Mouse (Mus musculus): ENCODE results near the gene P3h2. TPM values are rescaled to one million over a fixed set of nuclear protein-coding genes. Genes with fewer than 3 reads are reported as not detected.
A peak's percentile ranks its signal among the peaks of the same experiment; 100 is the strongest.

The P3h2 gene
- polyA plus RNA-seq, 1 experiment from 2014 or later, result 0.71 TPM

GRCm38 (mm10) chr16:26049393-26050087 is 56.0 kb downstream of the P3h2 start:
- no peaks in the 10 kb centered on the region for H3K36me3 ChIP-seq (ENCODE audit: control insufficient read depth, insufficient read depth)
- H3K27ac ChIP-seq (ENCODE audit: low read length), result no peak overlapping the region
- H3K4me1 ChIP-seq (ENCODE audit: control insufficient read depth, low read depth, low read length), result no peaks in the 10 kb centered on the region
- no peak overlapping the region for H3K9ac ChIP-seq (ENCODE audit: low read depth, low read length)
- peak; percentile 62 for ATAC-seq (ENCODE audit: low read depth)
- H3K4me3 ChIP-seq (ENCODE audit: low read depth, low read length), result no peak overlapping the region
- H3K9me3 ChIP-seq (replicated peaks; ENCODE audit: control insufficient read depth, low read length), result no peaks in the 10 kb centered on the region
- H3K27me3 ChIP-seq (ENCODE audit: control insufficient read depth, insufficient read depth, low read depth, low read length), result no peaks in the 10 kb centered on the region
- WGBS (ENCODE audit: insufficient replicate concordance), result 30% methylated on average over 5 of the region's 5 CpGs
- no peak overlapping the region for H3K4me2 ChIP-seq (ENCODE audit: low read depth, low read length)

DNA sequence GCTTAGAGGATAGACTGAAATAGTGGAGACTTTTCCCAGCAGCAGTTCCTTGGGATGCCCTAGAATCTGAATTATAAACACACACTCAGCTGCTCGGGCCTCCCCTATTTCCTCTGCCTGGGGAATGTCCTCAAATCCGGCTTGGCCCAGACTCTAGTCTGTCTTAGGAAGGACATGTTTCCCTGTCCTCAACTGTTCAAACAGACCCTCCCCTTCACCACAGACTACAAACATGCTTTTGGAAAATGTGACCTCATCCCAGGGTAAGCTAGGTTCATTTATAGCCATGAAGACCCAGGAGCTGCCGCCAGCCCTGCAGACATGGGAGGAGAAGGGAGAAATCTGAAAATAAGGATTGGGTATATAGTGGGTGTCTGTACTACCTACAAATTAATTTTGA is 57.7 kb downstream of the P3h2 start:
- Histone ChIP-seq H3K27me3 (ENCODE audit: control insufficient read depth, insufficient read depth, low read depth, low read length) (no peaks in the 10 kb centered on the region), H3K4me2 (ENCODE audit: low read depth, low read length) (no peak overlapping the region), H3K4me1 (ENCODE audit: control insufficient read depth, low read depth, low read length) (no peaks in the 10 kb centered on the region), H3K27ac (ENCODE audit: low read length) (no peak overlapping the region), H3K36me3 (ENCODE audit: control insufficient read depth, insufficient read depth) (no peaks in the 10 kb centered on the region), H3K4me3 (ENCODE audit: low read depth, low read length) (no peak overlapping the region), H3K9ac (ENCODE audit: low read depth, low read length) (no peak overlapping the region), H3K9me3 (replicated peaks; ENCODE audit: control insufficient read depth, low read length) (no peaks in the 10 kb centered on the region)
- no peak for ATAC-seq (ENCODE audit: low read depth)
- 46% methylated on average over 3 of the region's 3 CpGs for WGBS (ENCODE audit: insufficient replicate concordance)

DNA sequence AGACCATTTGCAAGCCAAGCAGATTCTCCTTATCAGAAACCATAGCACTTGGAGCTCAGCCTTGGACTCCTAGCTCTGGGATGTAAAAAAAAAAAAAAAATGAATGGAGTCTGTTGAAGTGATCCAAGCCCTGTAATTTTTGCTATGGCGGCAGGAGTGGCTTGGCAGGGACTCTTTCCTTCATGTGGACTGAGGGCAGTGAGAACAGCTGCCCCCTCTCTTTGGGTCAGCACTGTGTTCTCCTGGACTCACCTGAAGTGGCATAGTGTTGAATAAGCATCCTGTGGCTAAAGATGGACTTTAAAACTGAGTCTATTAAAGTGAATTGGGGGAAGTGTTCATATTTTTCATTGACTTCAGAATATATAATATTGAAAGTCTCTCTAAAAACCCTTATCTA is 58.2 kb downstream of the P3h2 start:
- ATAC-seq (ENCODE audit: low read depth), result no peak
- no peak overlapping the region for H3K4me3 ChIP-seq (ENCODE audit: low read depth, low read length)
- no peak overlapping the region for H3K9ac ChIP-seq (ENCODE audit: low read depth, low read length)
- no peaks in the 10 kb centered on the region for H3K4me1 ChIP-seq (ENCODE audit: control insufficient read depth, low read depth, low read length)
- WGBS (ENCODE audit: insufficient replicate concordance), result 62% methylated on average over 1 of the region's 1 CpGs
- H3K4me2 ChIP-seq (ENCODE audit: low read depth, low read length), result no peak overlapping the region
- H3K27ac ChIP-seq (ENCODE audit: low read length), result no peak overlapping the region
- H3K36me3 ChIP-seq (ENCODE audit: control insufficient read depth, insufficient read depth), result no peaks in the 10 kb centered on the region
- no peaks in the 10 kb centered on the region for H3K9me3 ChIP-seq (replicated peaks; ENCODE audit: control insufficient read depth, low read length)
- H3K27me3 ChIP-seq (ENCODE audit: control insufficient read depth, insufficient read depth, low read depth, low read length), result no peaks in the 10 kb centered on the region

- Histone ChIP-seq H3K9ac (ENCODE audit: low read depth, low read length) (no peak overlapping the region), H3K4me3 (ENCODE audit: low read depth, low read length) (no peak overlapping the region), H3K4me1 (ENCODE audit: control insufficient read depth, low read depth, low read length) (no peaks in the 10 kb centered on the region), H3K27me3 (ENCODE audit: control insufficient read depth, insufficient read depth, low read depth, low read length) (no peaks in the 10 kb centered on the region), H3K36me3 (ENCODE audit: control insufficient read depth, insufficient read depth) (no peaks in the 10 kb centered on the region), H3K9me3 (replicated peaks; ENCODE audit: control insufficient read depth, low read length) (no peaks in the 10 kb centered on the region), H3K27ac (ENCODE audit: low read length) (no peak overlapping the region), H3K4me2 (ENCODE audit: low read depth, low read length) (no peak overlapping the region)
- ATAC-seq (ENCODE audit: low read depth), result no peak
- 43% methylated on average over 2 of the region's 2 CpGs for WGBS (ENCODE audit: insufficient replicate concordance)
Measured at GRCm38 (mm10) chr16:26041929-26042303, 63.7 kb downstream of the P3h2 start.

- 18% methylated on average over 12 of the region's 12 CpGs for WGBS (ENCODE audit: insufficient replicate concordance)
- H3K4me2 ChIP-seq (ENCODE audit: low read depth, low read length), result no peak overlapping the region
- no peaks in the 10 kb centered on the region for H3K36me3 ChIP-seq (ENCODE audit: control insufficient read depth, insufficient read depth)
- H3K27ac ChIP-seq (ENCODE audit: low read length), result no peak overlapping the region
- no peak overlapping the region for H3K9ac ChIP-seq (ENCODE audit: low read depth, low read length)
- peak; percentile 45; the same call in 1 of the 2 replicates for ATAC-seq (ENCODE audit: low read depth)
- no peaks in the 10 kb centered on the region for H3K9me3 ChIP-seq (replicated peaks; ENCODE audit: control insufficient read depth, low read length)
- H3K4me3 ChIP-seq (ENCODE audit: low read depth, low read length), result no peak overlapping the region
- H3K4me1 ChIP-seq (ENCODE audit: control insufficient read depth, low read depth, low read length), result no peaks in the 10 kb centered on the region
- no peaks in the 10 kb centered on the region for H3K27me3 ChIP-seq (ENCODE audit: control insufficient read depth, insufficient read depth, low read depth, low read length)
Measured at GRCm38 (mm10) chr16:26041021-26041928, 64.3 kb downstream of the P3h2 start.

DNA sequence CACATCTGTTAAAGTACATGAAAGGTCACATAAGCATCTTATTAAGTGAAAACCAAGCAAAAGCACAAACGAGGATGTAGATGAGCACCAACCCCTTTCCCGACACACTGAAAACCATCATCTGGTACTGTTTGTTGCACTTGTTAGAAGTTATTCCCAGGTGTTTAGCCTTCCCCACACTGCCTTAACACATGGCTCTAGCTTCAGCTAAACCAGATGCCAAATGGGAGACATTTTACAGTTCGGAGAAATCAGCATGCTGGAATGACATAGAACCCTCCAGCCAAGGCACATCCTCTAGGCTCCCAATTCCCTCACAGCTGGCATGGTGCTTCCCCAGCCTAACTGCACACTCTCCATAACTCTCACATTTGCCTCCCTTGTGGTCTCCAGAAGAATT is 66.3 kb downstream of the P3h2 start:
- no peak overlapping the region for H3K27ac ChIP-seq (ENCODE audit: low read length)
- no peaks in the 10 kb centered on the region for H3K27me3 ChIP-seq (ENCODE audit: control insufficient read depth, insufficient read depth, low read depth, low read length)
- H3K4me1 ChIP-seq (ENCODE audit: control insufficient read depth, low read depth, low read length), result no peaks in the 10 kb centered on the region
- 64% methylated on average over 3 of the region's 3 CpGs for WGBS (ENCODE audit: insufficient replicate concordance)
- H3K9me3 ChIP-seq (replicated peaks; ENCODE audit: control insufficient read depth, low read length), result no peaks in the 10 kb centered on the region
- H3K36me3 ChIP-seq (ENCODE audit: control insufficient read depth, insufficient read depth), result no peaks in the 10 kb centered on the region
- H3K4me2 ChIP-seq (ENCODE audit: low read depth, low read length), result no peak overlapping the region
- no peak overlapping the region for H3K9ac ChIP-seq (ENCODE audit: low read depth, low read length)
- no peak overlapping the region for H3K4me3 ChIP-seq (ENCODE audit: low read depth, low read length)
- ATAC-seq (ENCODE audit: low read depth), result no peak

GRCm38 (mm10) chr16:26035525-26035924 is 70.1 kb downstream of the P3h2 start:
- Histone ChIP-seq H3K4me3 (ENCODE audit: low read depth, low read length) (no peak overlapping the region), H3K27ac (ENCODE audit: low read length) (no peak overlapping the region), H3K27me3 (ENCODE audit: control insufficient read depth, insufficient read depth, low read depth, low read length) (no peaks in the 10 kb centered on the region), H3K4me1 (ENCODE audit: control insufficient read depth, low read depth, low read length) (no peaks in the 10 kb centered on the region), H3K9ac (ENCODE audit: low read depth, low read length) (no peak overlapping the region), H3K4me2 (ENCODE audit: low read depth, low read length) (no peak overlapping the region), H3K36me3 (ENCODE audit: control insufficient read depth, insufficient read depth) (no peaks in the 10 kb centered on the region), H3K9me3 (replicated peaks; ENCODE audit: control insufficient read depth, low read length) (no peaks in the 10 kb centered on the region)
- 50% methylated on average over 3 of the region's 3 CpGs for WGBS (ENCODE audit: insufficient replicate concordance)
- no peak for ATAC-seq (ENCODE audit: low read depth)

DNA sequence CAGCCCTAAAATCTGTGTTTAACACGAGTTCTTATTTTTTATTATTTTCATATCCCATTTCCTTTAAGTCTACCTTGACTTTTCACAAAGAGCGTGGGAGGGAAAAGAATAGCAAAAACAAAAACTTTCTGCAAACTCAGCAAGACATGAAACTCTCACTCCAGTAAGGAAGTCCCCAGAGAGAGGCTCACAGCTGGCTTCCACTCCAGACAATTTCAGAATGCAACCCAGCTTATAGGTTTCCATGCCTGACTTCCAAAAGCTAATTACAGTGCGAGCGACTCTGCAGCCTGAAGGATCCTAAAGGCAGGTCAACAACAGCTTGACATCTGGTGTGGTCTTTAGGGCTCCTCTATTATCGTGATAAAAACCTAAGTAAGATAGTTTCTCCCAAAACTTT is 70.5 kb downstream of the P3h2 start:
- no peak for ATAC-seq (ENCODE audit: low read depth)
- H3K9me3 ChIP-seq (replicated peaks; ENCODE audit: control insufficient read depth, low read length), result no peaks in the 10 kb centered on the region
- WGBS (ENCODE audit: insufficient replicate concordance), result 54% methylated on average over 5 of the region's 5 CpGs

GRCm38 (mm10) chr16:26029424-26030012 is 76.1 kb downstream of the P3h2 start:
- no peaks in the 10 kb centered on the region for H3K4me1 ChIP-seq (ENCODE audit: control insufficient read depth, low read depth, low read length)
- no peak overlapping the region for H3K27ac ChIP-seq (ENCODE audit: low read length)
- no peaks in the 10 kb centered on the region for H3K36me3 ChIP-seq (ENCODE audit: control insufficient read depth, insufficient read depth)
- H3K4me3 ChIP-seq (ENCODE audit: low read depth, low read length), result no peak overlapping the region
- no peak overlapping the region for H3K4me2 ChIP-seq (ENCODE audit: low read depth, low read length)
- 60% methylated on average over 2 of the region's 2 CpGs for whole genome bisulfite sequencing (ENCODE audit: insufficient replicate concordance)
- no peak for ATAC-seq (ENCODE audit: low read depth)
- H3K9ac ChIP-seq (ENCODE audit: low read depth, low read length), result no peak overlapping the region
- H3K27me3 ChIP-seq (ENCODE audit: control insufficient read depth, insufficient read depth, low read depth, low read length), result no peaks in the 10 kb centered on the region
- no peaks in the 10 kb centered on the region for H3K9me3 ChIP-seq (replicated peaks; ENCODE audit: control insufficient read depth, low read length)

More for the DNA sequence above, 70.5 kb downstream of the P3h2 start:
- no peak overlapping the region for H3K27ac ChIP-seq (ENCODE audit: low read length)
- no peak overlapping the region for H3K4me2 ChIP-seq (ENCODE audit: low read depth, low read length)
- H3K36me3 ChIP-seq (ENCODE audit: control insufficient read depth, insufficient read depth), result no peaks in the 10 kb centered on the region
- no peak overlapping the region for H3K4me3 ChIP-seq (ENCODE audit: low read depth, low read length)
- no peaks in the 10 kb centered on the region for H3K27me3 ChIP-seq (ENCODE audit: control insufficient read depth, insufficient read depth, low read depth, low read length)
- no peak overlapping the region for H3K9ac ChIP-seq (ENCODE audit: low read depth, low read length)
- no peaks in the 10 kb centered on the region for H3K4me1 ChIP-seq (ENCODE audit: control insufficient read depth, low read depth, low read length)
